Mouse (Mus musculus): ENCODE measurements around the gene Mturn.

The Mturn gene

GRCm38 (mm10) chr6:54729451-54730105 lies 48.2 kb downstream of the Mturn start:
- DNase-seq (ENCODE audit: low spot score): no peak

- DNase-seq (ENCODE audit: low spot score): no peak
Measured at GRCm38 (mm10) chr6:54731726-54732125, 50.3 kb downstream of the Mturn start.

GRCm38 (mm10) chr6:54732721-54733120 lies 51.3 kb downstream of the Mturn start:
- no peak for DNase-seq (ENCODE audit: low spot score)

GRCm38 (mm10) chr6:54736126-54736525 lies 54.7 kb downstream of the Mturn start:
- no peak for DNase-seq (ENCODE audit: low spot score)

- no peak for DNase-seq (ENCODE audit: low spot score)
Measured at GRCm38 (mm10) chr6:54737255-54737654, 55.8 kb downstream of the Mturn start.

GRCm38 (mm10) chr6:54737684-54738083 lies 56.3 kb downstream of the Mturn start:
- DNase-seq (ENCODE audit: low spot score): no peak

- DNase-seq (ENCODE audit: low spot score): no peak
Measured at GRCm38 (mm10) chr6:54749056-54749455, 67.6 kb downstream of the Mturn start.

- DNase-seq (ENCODE audit: low spot score): no peak
Measured at GRCm38 (mm10) chr6:54751621-54752020, 70.2 kb downstream of the Mturn start.

GRCm38 (mm10) chr6:54752076-54752475 lies 70.7 kb downstream of the Mturn start:
- DNase-seq (ENCODE audit: low spot score): no peak
